Mouse (Mus musculus) CH12.LX (cell line): ENCODE measurements around the gene Foxg1.

Experiments used
- CTCF ChIP-seq, 2 experiments: IDR thresholded peaks in 1 of 2; conservative IDR thresholded peaks in 1 of 2; 2 replicates each; pipeline ENCODE4 v1.5.1; 2011 to 2012; ENCODE audit warnings: low read depth in 2 of 2, low read length in 2 of 2, improper control_type of control experiment in 1 of 2, inconsistent platforms in 1 of 2, mild to moderate bottlenecking in 1 of 2, moderate library complexity in 1 of 2
- E2F4 ChIP-seq: IDR thresholded peaks from 2 replicates; pipeline ENCODE4 v1.6.1; 2011; ENCODE audit warnings: low read depth, low read length, improper control_type of control experiment; ENCODE audit not compliant: insufficient replicate concordance
- EP300 ChIP-seq: IDR thresholded peaks from 2 replicates; pipeline ENCODE4 v1.6.1; 2011; ENCODE audit warnings: low read length, improper control_type of control experiment
- ETS1 ChIP-seq: conservative IDR thresholded peaks from 2 replicates; pipeline ENCODE4 v1.6.1; 2012; ENCODE audit warnings: low read depth, mild to moderate bottlenecking, inconsistent platforms, low read length, improper control_type of control experiment, moderate library complexity
- GABPA ChIP-seq: IDR thresholded peaks from 2 replicates; pipeline ENCODE4 v1.6.1; 2012; ENCODE audit warnings: low read depth, low read length, improper control_type of control experiment, inconsistent platforms; ENCODE audit not compliant: insufficient replicate concordance

DNA sequence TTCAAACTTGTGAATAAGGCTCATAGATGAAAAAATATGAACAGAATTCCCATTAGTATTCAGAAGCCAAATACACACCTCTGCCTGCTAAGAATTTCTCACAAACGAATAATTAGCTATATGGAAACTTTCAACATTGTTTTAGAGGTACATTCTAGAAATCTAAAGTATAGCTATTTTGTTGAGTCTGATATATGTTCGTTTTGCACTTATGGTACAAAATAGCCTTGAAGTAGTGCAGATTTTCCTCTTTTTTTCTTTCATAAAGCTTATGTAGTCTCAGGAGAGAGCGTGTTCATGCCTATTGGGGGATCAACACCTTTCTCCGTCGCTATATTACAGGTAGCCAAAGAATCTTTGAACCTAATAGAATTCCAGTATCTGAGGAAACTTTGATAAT is 10.4 kb downstream of the Foxg1 start:
- TF ChIP-seq CTCF (conservative IDR thresholded peaks at IDR 0.05 in 1 of 2, IDR thresholded peaks at IDR 0.05 in 1 of 2; ENCODE audit: low read depth in 2 of 2, low read length in 2 of 2): no peak
- no peak for TF ChIP-seq E2F4
- no peak for TF ChIP-seq EP300
- TF ChIP-seq GABPA: no peak
- TF ChIP-seq ETS1: no peak
